Mouse (Mus musculus) kidney, embryonic 14.5 days (tissue): Measurements from ENCODE around the gene Trim40. TPM values are rescaled to one million over a fixed set of nuclear protein-coding genes. Genes with fewer than 3 reads are reported as not detected.

Experiments
- ATAC-seq: fragments of 200-750 bp; cut with Nextera tagmentation; 2 replicates; pipeline ENCODE4 v1.8.0; 2017; ENCODE audit warnings: moderate number of reproducible peaks, mild to moderate bottlenecking, moderate TSS enrichment, moderate library complexity; ENCODE audit not compliant: low FRiP score, low TSS enrichment
- H3K27ac ChIP-seq: fragments of 300-500 bp; sonication (generic); 2 replicates; pipeline ENCODE4 v1.5.1; 2014; ENCODE audit warnings: low read depth, mild to moderate bottlenecking, low read length, moderate library complexity, mixed read lengths
- H3K27me3 ChIP-seq: fragments of 300-500 bp; sonication (generic); 2 replicates; pipeline ENCODE4 v1.6.1; 2014; ENCODE audit warnings: mild to moderate bottlenecking, low read length; ENCODE audit not compliant: control insufficient read depth, insufficient read depth
- H3K36me3 ChIP-seq: fragments of 300-500 bp; sonication (generic); 2 replicates; pipeline ENCODE4 v1.6.1; 2014; ENCODE audit warnings: low read length, mixed read lengths; ENCODE audit not compliant: control insufficient read depth, insufficient read depth
- H3K4me1 ChIP-seq: fragments of 300-500 bp; sonication (generic); 2 replicates; pipeline ENCODE4 v1.6.1; 2014; ENCODE audit warnings: low read length, mixed read lengths; ENCODE audit not compliant: control insufficient read depth, insufficient read depth
- H3K4me2 ChIP-seq: fragments of 300-500 bp; sonication (generic); replicated peaks from 2 replicates; pipeline ENCODE4 v1.6.1; 2014; ENCODE audit warnings: low read depth, mild to moderate bottlenecking, low read length
- H3K4me3 ChIP-seq: fragments of 300-500 bp; sonication (generic); 2 replicates; pipeline ENCODE4 v1.5.1; 2014; ENCODE audit warnings: mild to moderate bottlenecking, low read length
- H3K9ac ChIP-seq: fragments of 300-500 bp; sonication (generic); 2 replicates; pipeline ENCODE4 v1.6.1; 2014; ENCODE audit warnings: low read depth, mild to moderate bottlenecking, low read length, moderate library complexity
- H3K9me3 ChIP-seq: fragments of 300-500 bp; sonication (generic); 2 replicates; pipeline ENCODE4 v1.6.1; 2016; ENCODE audit warnings: low read length; ENCODE audit not compliant: control insufficient read depth
- WGBS: fragments of 180-500 bp; shearing (Covaris S2); extraction: QIAGEN DNeasy Blood & Tissue Kit; methylation state at CpG from one replicate; pipeline ENCODE4 v1.1.7; 2014; 5-methylcytosine and 5-hydroxymethylcytosine counted together
- polyA plus RNA-seq: library from polyadenylated mRNA; unstranded; fragments of >200 nt; fragmentation: Nextera tagmentation; extraction: Ambion mirVana; gene quantifications from 2 replicates; pipeline ENCODE4 v1.2.1, GENCODE M21; 2014

Trim40 gene
- polyA plus RNA-seq, 1 experiment from 2014 or later, result not detected

- H3K4me3 ChIP-seq, result no peak overlapping the region
- no peaks in the 10 kb centered on the region for H3K9me3 ChIP-seq
- H3K36me3 ChIP-seq, result peaks cover 54% of the 10 kb centered on the region
- no peak overlapping the region for H3K4me2 ChIP-seq
- H3K27ac ChIP-seq, result no peak overlapping the region
- no peaks in the 10 kb centered on the region for H3K27me3 ChIP-seq
- H3K9ac ChIP-seq, result no peak overlapping the region
- H3K4me1 ChIP-seq, result no peaks in the 10 kb centered on the region
- WGBS, result 82% methylated on average over 5 of the region's 5 CpGs
- ATAC-seq, result no peak
These were observed 38.3 kb downstream of the Trim40 start for GRCm38 (mm10) chr17:36851627-36852026.

- H3K4me3 ChIP-seq, result no peak overlapping the region
- H3K9ac ChIP-seq, result no peak overlapping the region
- H3K9me3 ChIP-seq, result no peaks in the 10 kb centered on the region
- ATAC-seq, result no peak
- H3K27me3 ChIP-seq, result no peaks in the 10 kb centered on the region
- H3K27ac ChIP-seq, result no peak overlapping the region
- H3K4me1 ChIP-seq, result no peaks in the 10 kb centered on the region
- no peak overlapping the region for H3K4me2 ChIP-seq
- H3K36me3 ChIP-seq, result peaks cover 51% of the 10 kb centered on the region
- WGBS, result 89% methylated on average over 5 of the region's 5 CpGs
These were observed 38.7 kb downstream of the Trim40 start for GRCm38 (mm10) chr17:36851200-36851599.

GRCm38 (mm10) chr17:36849992-36850391 is 39.9 kb downstream of the Trim40 start:
- no peak overlapping the region for H3K9ac ChIP-seq
- no peaks in the 10 kb centered on the region for H3K9me3 ChIP-seq
- no peak overlapping the region for H3K4me2 ChIP-seq
- peaks cover 42% of the 10 kb centered on the region for H3K36me3 ChIP-seq
- no peaks in the 10 kb centered on the region for H3K27me3 ChIP-seq
- H3K4me1 ChIP-seq, result no peaks in the 10 kb centered on the region
- no peak overlapping the region for H3K4me3 ChIP-seq
- no peak overlapping the region for H3K27ac ChIP-seq
- 100% methylated on average over 2 of the region's 2 CpGs for WGBS
- no peak for ATAC-seq

GRCm38 (mm10) chr17:36848911-36849310 is 41.0 kb downstream of the Trim40 start:
- H3K4me1 ChIP-seq, result peaks cover 3% of the 10 kb centered on the region; the same call in 1 of the 2 replicates
- H3K4me2 ChIP-seq, result no peak overlapping the region
- ATAC-seq, result no peak
- H3K27ac ChIP-seq, result no peak overlapping the region
- 82% methylated on average over 5 of the region's 5 CpGs for WGBS
- H3K27me3 ChIP-seq, result no peaks in the 10 kb centered on the region
- peaks cover 35% of the 10 kb centered on the region for H3K36me3 ChIP-seq
- H3K9me3 ChIP-seq, result no peaks in the 10 kb centered on the region
- H3K9ac ChIP-seq, result no peak overlapping the region
- H3K4me3 ChIP-seq, result no peak overlapping the region

GRCm38 (mm10) chr17:36844725-36845124 is 45.2 kb downstream of the Trim40 start:
- no peak for ATAC-seq

GRCm38 (mm10) chr17:36844286-36844719 is 45.6 kb downstream of the Trim40 start:
- no peak for ATAC-seq
- Histone ChIP-seq H3K4me2 (no peak overlapping the region), H3K9me3 (no peaks in the 10 kb centered on the region), H3K27ac (no peak overlapping the region), H3K4me1 (peaks cover 7% of the 10 kb centered on the region; the same call in 1 of the 2 replicates), H3K4me3 (no peak overlapping the region), H3K9ac (no peak overlapping the region), H3K36me3 (peaks cover 4% of the 10 kb centered on the region; the same call in 1 of the 2 replicates), H3K27me3 (no peaks in the 10 kb centered on the region)

More at GRCm38 (mm10) chr17:36844725-36845124, 45.2 kb downstream of the Trim40 start:
- Histone ChIP-seq H3K27ac (no peak overlapping the region), H3K36me3 (peaks cover 4% of the 10 kb centered on the region; the same call in 1 of the 2 replicates), H3K9me3 (no peaks in the 10 kb centered on the region), H3K4me3 (no peak overlapping the region), H3K27me3 (no peaks in the 10 kb centered on the region), H3K9ac (no peak overlapping the region), H3K4me2 (no peak overlapping the region), H3K4me1 (peaks cover 7% of the 10 kb centered on the region; the same call in 1 of the 2 replicates)
- WGBS, result 69% methylated on average over 1 of the region's 1 CpGs

GRCm38 (mm10) chr17:36843696-36844095 is 46.2 kb downstream of the Trim40 start:
- ATAC-seq, result no peak
- H3K27me3 ChIP-seq, result no peaks in the 10 kb centered on the region

GRCm38 (mm10) chr17:36840961-36841445 is 48.9 kb downstream of the Trim40 start:
- Histone ChIP-seq H3K9me3 (no peaks in the 10 kb centered on the region), H3K4me1 (peaks cover 18% of the 10 kb centered on the region; the same call in 1 of the 2 replicates)
- no peak for ATAC-seq

More at GRCm38 (mm10) chr17:36843696-36844095, 46.2 kb downstream of the Trim40 start:
- H3K36me3 ChIP-seq, result peaks cover 4% of the 10 kb centered on the region; the same call in 1 of the 2 replicates
- H3K9ac ChIP-seq, result no peak overlapping the region
- 78% methylated on average over 7 of the region's 7 CpGs for WGBS
- no peaks in the 10 kb centered on the region for H3K9me3 ChIP-seq
- H3K4me3 ChIP-seq, result no peak overlapping the region
- H3K4me1 ChIP-seq, result peaks cover 7% of the 10 kb centered on the region; the same call in 1 of the 2 replicates
- no peak overlapping the region for H3K4me2 ChIP-seq
- no peak overlapping the region for H3K27ac ChIP-seq

GRCm38 (mm10) chr17:36839931-36840330 is 50.0 kb downstream of the Trim40 start:
- Histone ChIP-seq H3K36me3 (no peaks in the 10 kb centered on the region), H3K9ac (no peak overlapping the region), H3K4me2 (no peak overlapping the region), H3K27me3 (no peaks in the 10 kb centered on the region), H3K4me1 (peaks cover 20% of the 10 kb centered on the region; the same call in 1 of the 2 replicates), H3K9me3 (no peaks in the 10 kb centered on the region), H3K27ac (no peak overlapping the region), H3K4me3 (no peak overlapping the region)
- ATAC-seq, result no peak
- 81% methylated on average over 3 of the region's 3 CpGs for WGBS

More at GRCm38 (mm10) chr17:36840961-36841445, 48.9 kb downstream of the Trim40 start:
- Histone ChIP-seq H3K27me3 (no peaks in the 10 kb centered on the region), H3K36me3 (no peaks in the 10 kb centered on the region), H3K27ac (no peak overlapping the region), H3K4me3 (no peak overlapping the region), H3K4me2 (no peak overlapping the region), H3K9ac (no peak overlapping the region)
